Mouse (Mus musculus) heart, embryonic 11.5 days (tissue): Measurements from ENCODE around the gene Grm4. TPM values are rescaled to one million over a fixed set of nuclear protein-coding genes. Genes with fewer than 3 reads are reported as not detected.

Experiments
- ATAC-seq: fragments of 200-750 bp; cut with Nextera tagmentation; replicated peaks from 2 replicates; pipeline ENCODE4 v1.8.0; 2017; ENCODE audit warnings: moderate library complexity; ENCODE audit not compliant: insufficient number of reproducible peaks, low FRiP score, low TSS enrichment
- H3K27ac ChIP-seq: fragments of 300-500 bp; sonication (generic); 2 replicates; pipeline ENCODE4 v1.5.1; 2014; ENCODE audit warnings: mild to moderate bottlenecking, low read depth, low read length
- H3K27me3 ChIP-seq: fragments of 300-500 bp; sonication (generic); 2 replicates; pipeline ENCODE4 v1.6.1; 2014; ENCODE audit warnings: mild to moderate bottlenecking, low read length, mixed read lengths; ENCODE audit not compliant: control insufficient read depth, insufficient read depth
- H3K36me3 ChIP-seq: fragments of 300-500 bp; sonication (generic); 2 replicates; pipeline ENCODE4 v1.6.1; 2014; ENCODE audit warnings: mild to moderate bottlenecking, low read length, moderate library complexity, mixed read lengths; ENCODE audit not compliant: control insufficient read depth, insufficient read depth
- H3K4me1 ChIP-seq: fragments of 300-500 bp; sonication (generic); 2 replicates; pipeline ENCODE4 v1.6.1; 2014; ENCODE audit warnings: low read length; ENCODE audit not compliant: control insufficient read depth, insufficient read depth
- H3K4me2 ChIP-seq: fragments of 300-500 bp; sonication (generic); 2 replicates; pipeline ENCODE4 v1.6.1; 2014; ENCODE audit warnings: mild to moderate bottlenecking, moderate library complexity
- H3K4me3 ChIP-seq: fragments of 300-500 bp; sonication (generic); 2 replicates; pipeline ENCODE4 v1.5.1; 2014; ENCODE audit warnings: low read depth, low read length
- H3K9ac ChIP-seq: fragments of 300-500 bp; sonication (generic); 2 replicates; pipeline ENCODE4 v1.6.1; 2014; ENCODE audit warnings: mild to moderate bottlenecking, low read depth, low read length, moderate library complexity
- H3K9me3 ChIP-seq: fragments of 300-500 bp; sonication (generic); replicated peaks from 2 replicates; pipeline ENCODE4 v1.6.1; 2016; ENCODE audit warnings: low read length; ENCODE audit not compliant: control insufficient read depth
- WGBS: fragments of 180-500 bp; shearing (Covaris S2); extraction: QIAGEN DNeasy Blood & Tissue Kit; methylation state at CpG from one replicate; pipeline ENCODE4 v1.1.7; 2014; ENCODE audit not compliant: insufficient replicate concordance; 5-methylcytosine and 5-hydroxymethylcytosine counted together
- polyA plus RNA-seq: library from polyadenylated mRNA; unstranded; fragments of >200 nt; fragmentation: Nextera tagmentation; extraction: Ambion mirVana; gene quantifications from 2 replicates; pipeline ENCODE4 v1.2.1, GENCODE M21; 2014

Grm4 gene
- polyA plus RNA-seq, 1 experiment from 2014 or later = 0.07 TPM

DNA sequence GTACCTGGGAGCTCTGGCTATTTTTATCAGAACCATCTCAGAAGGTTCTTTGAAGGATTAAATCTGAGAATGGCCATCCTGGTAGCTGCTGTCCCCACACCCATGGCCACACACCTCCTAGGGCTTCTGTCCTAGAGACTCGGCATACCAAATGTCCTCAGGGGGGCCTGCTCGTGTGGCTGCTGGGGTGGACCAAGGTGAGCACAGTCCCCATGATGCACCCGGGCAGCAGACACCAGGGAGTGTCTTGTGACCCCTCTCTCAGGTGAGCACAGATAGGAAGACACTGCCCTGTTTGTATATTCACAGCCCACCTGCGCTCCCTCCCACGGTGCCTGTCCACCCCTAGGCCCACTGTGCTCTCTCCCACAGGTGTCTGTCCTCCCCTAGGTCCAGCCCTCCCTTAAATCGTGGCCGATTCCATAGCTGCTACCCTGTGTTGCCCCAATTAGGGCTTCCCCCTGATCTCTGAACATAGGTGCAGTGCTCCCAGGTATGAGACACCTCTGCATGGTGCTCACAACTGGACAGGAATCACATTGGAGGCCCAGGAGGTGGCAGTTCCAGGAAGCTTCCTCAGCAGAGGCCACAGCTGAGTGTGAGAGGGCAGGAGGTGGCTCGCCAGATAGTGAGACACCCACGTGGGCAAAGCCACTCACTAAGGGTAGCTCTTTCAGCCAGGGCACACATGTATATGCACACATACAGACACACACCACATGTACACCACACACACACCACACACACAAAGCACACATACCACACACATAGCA, 66.0 kb downstream of the Grm4 start:
- Histone ChIP-seq H3K27ac (no peak overlapping the region), H3K4me3 (no peak overlapping the region), H3K4me2 (no peak overlapping the region), H3K27me3 (peaks cover 2% of the 10 kb centered on the region; the same call in 1 of the 2 replicates), H3K9me3 (no peaks in the 10 kb centered on the region), H3K4me1 (no peaks in the 10 kb centered on the region), H3K36me3 (no peaks in the 10 kb centered on the region), H3K9ac (no peak overlapping the region)
- no peak for ATAC-seq
- WGBS = 70% methylated on average over 9 of the region's 9 CpGs

DNA sequence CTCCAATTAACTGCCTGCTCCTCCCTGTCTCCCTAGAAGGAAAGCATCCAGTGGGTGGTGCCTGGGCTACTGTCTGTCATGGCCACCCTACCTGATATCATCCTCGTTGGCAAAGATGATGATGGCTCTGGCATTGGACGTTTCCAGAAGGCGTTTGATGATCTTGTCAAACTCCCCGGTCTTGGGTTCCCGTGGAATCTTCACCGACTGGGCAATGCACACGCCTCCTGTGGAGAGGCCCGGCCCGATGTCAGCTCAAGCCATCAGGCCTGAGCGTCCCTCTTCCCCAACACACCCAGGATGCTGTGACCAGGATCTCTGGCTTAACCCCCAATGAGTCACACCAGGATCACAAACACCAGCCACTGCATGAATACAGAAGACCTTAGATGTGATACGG, 66.8 kb downstream of the Grm4 start:
- no peaks in the 10 kb centered on the region; the same call in 1 of the 2 replicates for H3K27me3 ChIP-seq
- 74% methylated on average over 11 of the region's 11 CpGs for WGBS
- H3K4me2 ChIP-seq = no peak overlapping the region

DNA sequence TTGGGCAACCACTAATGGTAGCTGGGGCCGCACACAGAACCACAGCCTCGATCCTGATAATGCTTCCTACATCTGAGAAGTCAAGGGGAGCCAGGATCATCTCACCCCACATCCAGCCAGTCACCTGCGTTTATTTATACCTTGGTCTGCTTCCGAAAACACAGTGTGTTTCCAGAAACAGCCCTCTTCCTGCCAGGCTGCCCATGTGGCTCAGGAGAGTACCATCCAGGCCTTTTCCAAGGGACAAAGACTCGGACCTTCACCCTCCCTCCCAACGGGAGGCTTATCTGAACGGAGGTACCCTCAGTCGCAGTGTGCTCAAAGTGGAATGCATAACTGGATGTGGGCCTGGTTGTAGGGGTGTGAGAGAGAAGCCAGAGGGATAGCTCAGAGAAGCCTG, 68.2 kb downstream of the Grm4 start:
- H3K36me3 ChIP-seq = no peaks in the 10 kb centered on the region
- no peak overlapping the region for H3K27ac ChIP-seq
- no peak overlapping the region for H3K4me2 ChIP-seq
- no peak for ATAC-seq
- no peak overlapping the region for H3K4me3 ChIP-seq
- WGBS = 62% methylated on average over 8 of the region's 8 CpGs
- H3K9me3 ChIP-seq = no peaks in the 10 kb centered on the region
- no peaks in the 10 kb centered on the region; the same call in 1 of the 2 replicates for H3K27me3 ChIP-seq
- no peak overlapping the region for H3K9ac ChIP-seq
- no peaks in the 10 kb centered on the region for H3K4me1 ChIP-seq

More for the DNA sequence above, 66.8 kb downstream of the Grm4 start:
- no peak overlapping the region for H3K9ac ChIP-seq
- no peak for ATAC-seq
- H3K9me3 ChIP-seq = no peaks in the 10 kb centered on the region
- H3K36me3 ChIP-seq = no peaks in the 10 kb centered on the region
- H3K4me3 ChIP-seq = no peak overlapping the region
- H3K4me1 ChIP-seq = no peaks in the 10 kb centered on the region
- no peak overlapping the region for H3K27ac ChIP-seq

DNA sequence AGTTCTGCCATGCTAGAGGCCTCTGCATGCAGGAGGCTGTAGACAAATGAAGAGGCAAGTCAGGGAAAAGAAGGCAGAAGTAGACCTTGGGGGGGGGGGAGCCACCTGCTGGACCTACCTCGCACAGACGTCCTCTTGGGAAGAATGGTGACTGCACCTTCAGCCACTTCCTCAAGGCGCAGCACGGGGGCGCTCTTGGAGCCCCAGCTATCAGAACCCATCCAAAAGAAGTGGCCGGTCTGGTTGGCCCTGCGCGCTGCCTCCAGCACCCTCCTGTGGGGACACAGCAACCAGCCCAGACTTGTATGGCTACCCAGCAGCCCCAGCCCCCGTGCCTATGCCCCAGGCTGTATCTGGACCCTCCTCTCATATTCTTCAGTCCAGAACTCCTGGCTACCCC, 69.4 kb downstream of the Grm4 start:
- WGBS = 24% methylated on average over 9 of the region's 9 CpGs

DNA sequence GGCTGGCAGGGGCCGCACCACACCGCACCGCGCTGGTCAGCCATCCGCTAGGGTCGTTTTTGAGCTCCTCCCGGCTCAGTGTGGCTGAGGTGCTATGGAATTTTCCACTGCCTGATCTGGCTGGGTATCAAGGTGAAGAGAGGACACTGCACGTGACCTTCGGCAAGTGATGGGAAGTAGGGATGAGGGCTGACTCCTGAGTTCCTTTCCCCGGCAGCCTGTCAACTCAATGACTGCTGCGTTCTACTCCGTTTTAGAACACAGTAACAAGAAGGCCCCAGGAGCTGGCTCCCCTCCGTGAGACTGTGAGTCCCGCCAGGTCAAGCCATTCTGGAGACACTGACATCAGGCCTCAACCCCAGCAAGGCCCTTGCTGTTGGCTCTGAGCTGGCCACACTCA, 70.0 kb downstream of the Grm4 start:
- Histone ChIP-seq H3K9ac (no peak overlapping the region), H3K4me2 (no peak overlapping the region), H3K4me3 (no peak overlapping the region), H3K4me1 (no peaks in the 10 kb centered on the region), H3K27me3 (peaks cover 5% of the 10 kb centered on the region; the same call in 1 of the 2 replicates), H3K27ac (no peak overlapping the region), H3K9me3 (no peaks in the 10 kb centered on the region), H3K36me3 (no peaks in the 10 kb centered on the region)
- WGBS = 83% methylated on average over 14 of the region's 14 CpGs
- no peak for ATAC-seq

More for the DNA sequence above, 69.4 kb downstream of the Grm4 start:
- no peak overlapping the region for H3K9ac ChIP-seq
- no peak overlapping the region for H3K27ac ChIP-seq
- no peaks in the 10 kb centered on the region for H3K4me1 ChIP-seq
- no peak overlapping the region for H3K4me3 ChIP-seq
- no peak overlapping the region for H3K4me2 ChIP-seq
- no peak for ATAC-seq
- H3K9me3 ChIP-seq = no peaks in the 10 kb centered on the region
- peaks cover 4% of the 10 kb centered on the region; the same call in 1 of the 2 replicates for H3K27me3 ChIP-seq
- H3K36me3 ChIP-seq = no peaks in the 10 kb centered on the region

DNA sequence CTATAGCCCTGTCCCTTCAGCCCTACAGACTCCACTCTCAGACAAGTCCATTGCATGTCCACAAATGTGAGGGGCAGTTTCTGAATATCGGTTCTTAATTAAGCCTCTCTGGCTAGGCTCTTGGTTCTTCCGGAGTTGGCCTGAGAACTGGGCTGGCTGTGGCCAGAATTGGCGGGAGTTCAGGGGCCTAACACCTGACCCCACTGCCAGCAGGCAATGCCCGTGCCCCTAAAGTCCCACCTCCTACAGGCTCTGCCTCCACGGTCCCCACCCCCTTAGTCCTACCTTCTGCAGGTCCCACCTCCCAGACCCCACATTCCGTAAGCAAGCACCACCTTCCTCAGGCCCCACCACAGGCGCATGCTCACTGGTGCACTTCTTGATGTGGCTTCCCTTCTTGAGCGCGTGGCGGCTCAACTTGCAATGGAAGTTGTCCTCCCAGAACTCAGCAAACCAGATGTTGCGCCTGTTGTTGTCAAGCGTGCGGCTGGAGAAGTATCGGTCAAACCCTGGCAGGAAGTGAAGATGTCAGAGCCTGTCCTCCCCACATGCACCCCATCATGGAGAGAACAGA, 71.4 kb downstream of the Grm4 start:
- no peak overlapping the region for H3K4me3 ChIP-seq
- H3K4me2 ChIP-seq = no peak overlapping the region
- 79% methylated on average over 14 of the region's 14 CpGs for WGBS
- no peaks in the 10 kb centered on the region for H3K36me3 ChIP-seq
- peaks cover 7% of the 10 kb centered on the region; the same call in 1 of the 2 replicates for H3K27me3 ChIP-seq
- no peaks in the 10 kb centered on the region for H3K4me1 ChIP-seq
- ATAC-seq = no peak
- no peak overlapping the region for H3K9ac ChIP-seq
- H3K9me3 ChIP-seq = no peaks in the 10 kb centered on the region
- no peak overlapping the region for H3K27ac ChIP-seq

DNA sequence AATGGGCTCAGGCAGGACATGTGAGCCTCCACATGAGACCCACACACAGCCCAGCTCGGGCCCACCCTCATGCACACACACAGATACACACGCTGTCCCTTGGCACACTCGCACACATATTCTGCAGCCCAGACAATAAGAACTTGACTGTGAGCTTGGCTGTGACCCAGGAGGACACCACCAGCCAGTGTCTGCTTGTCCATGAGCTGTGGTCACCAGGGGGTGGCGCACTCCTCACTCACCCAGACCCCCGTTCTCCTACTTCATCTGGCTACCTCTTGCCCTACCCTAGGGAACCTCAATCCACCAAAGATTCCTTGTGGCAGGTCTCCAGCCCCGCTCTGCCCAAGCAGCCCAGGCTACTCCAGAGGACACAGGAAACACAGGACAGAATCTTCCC, 72.5 kb downstream of the Grm4 start:
- H3K4me2 ChIP-seq = no peak overlapping the region
- H3K4me3 ChIP-seq = no peak overlapping the region
- H3K9me3 ChIP-seq = no peaks in the 10 kb centered on the region
- H3K36me3 ChIP-seq = no peaks in the 10 kb centered on the region
- ATAC-seq = no peak
- peaks cover 8% of the 10 kb centered on the region; the same call in 1 of the 2 replicates for H3K27me3 ChIP-seq
- H3K27ac ChIP-seq = no peak overlapping the region
- 64% methylated on average over 6 of the region's 6 CpGs for WGBS
- H3K4me1 ChIP-seq = no peaks in the 10 kb centered on the region
- H3K9ac ChIP-seq = no peak overlapping the region

DNA sequence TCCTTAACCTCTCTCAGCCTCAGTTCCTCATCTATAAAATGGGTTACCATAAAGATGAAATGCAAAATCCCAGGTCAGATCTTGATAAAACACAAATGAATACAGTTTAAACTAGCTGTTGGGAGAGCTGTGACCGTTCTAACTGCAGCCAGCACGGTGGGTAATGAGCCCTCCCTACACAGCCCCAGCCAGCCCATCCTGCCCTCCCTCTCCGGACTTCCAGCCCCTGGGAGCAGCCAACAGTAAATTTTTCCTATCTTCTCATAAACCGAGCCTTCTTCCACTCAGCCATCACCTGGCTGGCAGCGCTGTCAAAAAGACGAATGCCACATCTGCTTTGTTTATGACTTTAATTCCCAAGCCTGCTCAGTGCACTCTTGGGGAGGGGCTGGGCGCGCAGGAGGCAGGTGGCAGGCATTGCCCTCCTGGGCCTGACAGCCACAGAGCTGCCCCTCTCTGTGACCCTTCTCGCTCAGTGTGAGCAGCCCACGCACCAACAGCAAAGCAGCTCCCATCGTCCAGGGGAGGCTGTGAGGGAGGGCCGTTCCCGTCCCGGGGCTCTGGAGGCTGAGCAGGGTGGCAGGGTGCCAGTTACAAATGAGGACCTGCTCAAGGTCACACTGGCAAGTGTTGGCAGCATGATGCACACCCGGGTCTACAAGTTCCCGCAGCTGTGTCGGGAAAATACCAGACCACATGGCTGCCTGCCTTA, 75.7 kb downstream of the Grm4 start:
- no peak for ATAC-seq
- no peak overlapping the region for H3K27ac ChIP-seq

More for the DNA sequence above, 75.7 kb downstream of the Grm4 start:
- H3K4me3 ChIP-seq = no peak overlapping the region
- H3K9ac ChIP-seq = no peak overlapping the region
- WGBS = 55% methylated on average over 17 of the region's 17 CpGs
- peaks cover 7% of the 10 kb centered on the region; the same call in 1 of the 2 replicates for H3K4me1 ChIP-seq
- peaks cover 9% of the 10 kb centered on the region for H3K27me3 ChIP-seq
- H3K9me3 ChIP-seq = no peaks in the 10 kb centered on the region
- no peak overlapping the region for H3K4me2 ChIP-seq
- H3K36me3 ChIP-seq = no peaks in the 10 kb centered on the region
